Mouse (Mus musculus) adipose tissue, adult 10 weeks (tissue): Measurements from ENCODE around the gene Rhox2a. TPM values are rescaled to one million over a fixed set of nuclear protein-coding genes. Genes with fewer than 3 reads are reported as not detected.

Experiments
- polyA plus RNA-seq: library from polyadenylated mRNA; stranded (reverse); fragments of 350-450 nt; fragmentation: Illumina TruSeq; extraction: RNeasy Lipid Tissue Mini Kit (QIAGEN cat#74804); gene quantifications from one replicate; pipeline ENCODE4 v1.2.3, GENCODE M21; 2014; ENCODE audit warnings: low read depth, low replicate concordance

Gene Rhox2a
- not detected for polyA plus RNA-seq

GRCm38 (mm10) chrX:37244676-37245075 is at the start of gene Rhox2a:
TSS of gene Rhox2a (plus strand) at chrX:37244976.

GRCm38 (mm10) chrX:37210941-37211340 is 33.8 kb upstream of the Rhox2a start, which contains the start of gene Gm9:
TSS of gene Gm9 (minus strand) at chrX:37211041.

GRCm38 (mm10) chrX:37222158-37222557 is 22.6 kb upstream of the Rhox2a start, which contains the start of gene Rhox1:
TSS of gene Rhox1 (minus strand) at chrX:37222258.

GRCm38 (mm10) chrX:37249619-37250018 is 4.8 kb downstream of the Rhox2a start, which contains the start of gene Rhox3a:
TSS of gene Rhox3a (plus strand) at chrX:37249919.

GRCm38 (mm10) chrX:37265038-37265437 is 20.3 kb downstream of the Rhox2a start, which contains the start of gene Rhox4a:
TSS of gene Rhox4a (plus strand) at chrX:37265338.

Other genes with a start within 250 kb of the Rhox2a start
- gene Sowahd, start 196.1 kb upstream of the Rhox2a start, polyA plus RNA-seq = 0.32 TPM
- gene Rpl39, start 159.6 kb upstream of the Rhox2a start, polyA plus RNA-seq = 676 TPM
- gene Upf3b, start 134.7 kb upstream of the Rhox2a start, polyA plus RNA-seq = 35.6 TPM
- 9.2 TPM for gene Nkap, start 118.2 kb upstream of the Rhox2a start, polyA plus RNA-seq
- gene Akap14, start 76.1 kb upstream of the Rhox2a start, polyA plus RNA-seq = 0.27 TPM
- gene Ndufa1, start 53.8 kb upstream of the Rhox2a start, polyA plus RNA-seq = 548 TPM
- gene Rnf113a1, start 53.7 kb upstream of the Rhox2a start, polyA plus RNA-seq = 2.7 TPM
- gene Gm9, start 33.9 kb upstream of the Rhox2a start, polyA plus RNA-seq = not detected
- gene Rhox1, start 22.7 kb upstream of the Rhox2a start, polyA plus RNA-seq = not detected
- gene Rhox3a, start 4.9 kb downstream of the Rhox2a start, polyA plus RNA-seq = not detected
- not detected for gene Rhox4a, start 20.4 kb downstream of the Rhox2a start, polyA plus RNA-seq
- not detected for gene Rhox3a2, start 135.1 kb downstream of the Rhox2a start, polyA plus RNA-seq
- not detected for gene Rhox4a2, start 145.9 kb downstream of the Rhox2a start, polyA plus RNA-seq
- not detected for gene Rhox2b, start 167.1 kb downstream of the Rhox2a start, polyA plus RNA-seq
- gene Rhox4b, start 187.5 kb downstream of the Rhox2a start, polyA plus RNA-seq = not detected
- gene Rhox2c, start 208.7 kb downstream of the Rhox2a start, polyA plus RNA-seq = not detected
- not detected for gene Rhox3c, start 213.6 kb downstream of the Rhox2a start, polyA plus RNA-seq
- not detected for gene Rhox4c, start 235.4 kb downstream of the Rhox2a start, polyA plus RNA-seq
- not detected for gene Rhox2d, start 248.5 kb downstream of the Rhox2a start, polyA plus RNA-seq